Mouse (Mus musculus): ENCODE data around the gene Suclg2.

- TF ChIP-seq ZC3H11A (IDR thresholded peaks at IDR 0.05; ENCODE audit: borderline replicate concordance, low read depth, low read length) (no peak), ZNF384 (IDR thresholded peaks at IDR 0.05; ENCODE audit: low read depth, low read length) (no peak), CHD2 (IDR thresholded peaks at IDR 0.05; ENCODE audit: low read depth, low read length) (no peak), HCFC1 (IDR thresholded peaks at IDR 0.05; ENCODE audit: borderline replicate concordance, insufficient read depth, low read length) (no peak), MAFK (IDR thresholded peaks at IDR 0.05; ENCODE audit: insufficient read depth, low read depth, low read length) (no peak)
Measured at GRCm38 (mm10) chr6:95698536-95699162, 20.0 kb downstream of the Suclg2 start.

Measured in ES-E14 (cell line).